Mouse (Mus musculus): ENCODE data around the gene Nup98.

- TF ChIP-seq CTCF (IDR thresholded peaks at IDR 0.05; ENCODE audit: insufficient read depth, low read depth, low read length) (no peak), POLR2A (IDR thresholded peaks at IDR 0.05; ENCODE audit: insufficient read depth, low read depth, low read length) (no peak)
These were observed 72.1 kb downstream of the Nup98 start for GRCm38 (mm10) chr7:102137898-102138297.
